9 mouse cellular contexts compared by ENCODE assay signal in the genomic region with DNA sequence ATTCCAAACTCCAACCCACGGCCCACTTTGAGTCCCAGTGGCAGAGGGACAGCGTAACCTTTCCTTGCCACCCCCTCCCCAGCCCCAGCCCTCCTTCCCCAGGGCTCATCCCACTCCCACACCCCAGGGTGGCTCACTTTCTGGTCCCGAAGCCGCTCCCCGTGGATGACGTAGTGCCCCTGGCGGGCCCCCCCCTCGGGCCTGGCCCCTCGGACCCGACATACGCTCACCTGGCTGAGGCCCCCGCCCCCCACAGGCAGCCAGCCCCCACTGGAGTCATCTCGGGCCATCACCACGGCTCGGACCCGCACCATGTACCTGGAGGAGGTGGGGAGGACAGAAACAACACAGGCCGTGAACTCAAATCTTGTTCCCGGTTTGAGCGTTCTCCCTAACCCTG. TPM values are rescaled to one million over a fixed set of nuclear protein-coding genes. Genes with fewer than 3 reads are reported as not detected.
DNase-seq lines count a peak whose midpoint lies in the region; ATAC-seq and TF ChIP-seq lines count a peak whose summit lies in the region.
"Had no signal": no experiment of that assay in that cellular context is flagged by ENCODE, and none has a peak within 500 bp of the region (broad histone marks: within the 10 kb centered on the region; RNA-seq: fewer than 3 reads in every experiment).

No protein-coding gene starts in this region.

- intact Hi-C loops in heart, postnatal 14 days (cut with DNase I): no loop called here

- peaks cover 25% of the 10 kb centered on the region for H3K27me3 ChIP-seq in E14TG2a.4 (ENCODE audit: insufficient read depth, low read length)
- H3K27me3 ChIP-seq in forebrain, embryonic 14.5 days (replicated peaks; ENCODE audit: control insufficient read depth, insufficient read depth, low read length): peaks cover 16% of the 10 kb centered on the region
- peaks cover 39% of the 10 kb centered on the region for H3K27me3 ChIP-seq in midbrain, embryonic 10.5 days (ENCODE audit: low read depth, poor library complexity, severe bottlenecking)

- peaks cover 65% of the 10 kb centered on the region for H3K4me1 ChIP-seq in E14TG2a.4 (replicated peaks; ENCODE audit: low read depth, low read length)
- H3K4me1 ChIP-seq in forebrain, embryonic 14.5 days (ENCODE audit: control insufficient read depth, insufficient read depth, low read length): peaks cover 7% of the 10 kb centered on the region; the same call in 1 of the 2 replicates
- H3K4me1 ChIP-seq in midbrain, embryonic 10.5 days: peaks cover 60% of the 10 kb centered on the region

- H3K4me2 ChIP-seq in forebrain, embryonic 14.5 days (ENCODE audit: low read length): peak overlapping the region; percentile 75
- H3K4me2 ChIP-seq: liver, embryonic 13.5 days had no signal

- ATAC-seq in forebrain, embryonic 14.5 days: no peak
- no peak for ATAC-seq in megakaryocyte progenitor cell, adult 5-6 weeks (replicated peaks; ENCODE audit: poor library complexity)

- peaks cover 9% of the 10 kb centered on the region for H3K36me3 ChIP-seq in E14TG2a.4 (ENCODE audit: insufficient read depth, low read length)
- H3K36me3 ChIP-seq in forebrain, embryonic 14.5 days (ENCODE audit: control insufficient read depth, insufficient read depth, low read length): peaks cover 12% of the 10 kb centered on the region; the same call in 1 of the 2 replicates
- H3K36me3 ChIP-seq in midbrain, embryonic 10.5 days: peaks cover 33% of the 10 kb centered on the region

- no peak overlapping the region for H3K27ac ChIP-seq in forebrain, embryonic 14.5 days (ENCODE audit: low read depth, low read length)
- peak overlapping the region; percentile 91 for H3K27ac ChIP-seq in midbrain, embryonic 10.5 days (replicated peaks)
- H3K27ac ChIP-seq: liver, embryonic 13.5 days had no signal

- TF ChIP-seq CTCF in E14TG2a.4 (conservative IDR thresholded peaks at IDR 0.05; ENCODE audit: low read length): no peak

- peak; percentile 47 to 53 for DNase-seq in cerebellum, postnatal 10 days
- no peak for DNase-seq in cerebellum, postnatal 36 days
- DNase-seq in forebrain, embryonic 14.5 days (ENCODE audit: low spot score): no peak
- no peak for DNase-seq in midbrain, embryonic 10.5 days (ENCODE audit: low spot score)
- DNase-seq in lung, postnatal 25 days (ENCODE audit: low spot score): no peak
- no peak for DNase-seq in heart, postnatal 14 days
- DNase-seq: liver, embryonic 13.5 days had no signal

- WGBS in forebrain, embryonic 14.5 days: 14% methylated on average over 19 of the region's 19 CpGs
- WGBS in midbrain, embryonic 10.5 days: 11% methylated on average over 19 of the region's 19 CpGs

- H3K4me3 ChIP-seq in E14TG2a.4 (replicated peaks; ENCODE audit: low read length): peak overlapping the region; percentile 88
- H3K4me3 ChIP-seq in forebrain, embryonic 14.5 days (ENCODE audit: low read depth, low read length): peak overlapping the region; percentile 66
- peak overlapping the region; percentile 82 for H3K4me3 ChIP-seq in midbrain, embryonic 10.5 days

- H3K9ac ChIP-seq in forebrain, embryonic 14.5 days (ENCODE audit: low read length): peak overlapping the region; percentile 37; the same call in 1 of the 2 replicates
- H3K9ac ChIP-seq: liver, embryonic 13.5 days had no signal

- H3K9me3 ChIP-seq in E14TG2a.4 (ENCODE audit: low read length): no peaks in the 10 kb centered on the region
- no peaks in the 10 kb centered on the region for H3K9me3 ChIP-seq in forebrain, embryonic 14.5 days (replicated peaks; ENCODE audit: control insufficient read depth, low read length)
- H3K9me3 ChIP-seq in midbrain, embryonic 10.5 days (replicated peaks): no peaks in the 10 kb centered on the region
- H3K9me3 ChIP-seq: liver, embryonic 13.5 days had no signal

RNA-seq across cellular contexts. Expression of gene Ggn, which starts 2.4 kb away (rescaled TPM):
- polyA plus RNA-seq in forebrain, embryonic 14.5 days (2014; fragmentation: Nextera tagmentation; extraction: Ambion mirVana): 0.14 and 0.36 TPM in 2 replicates
- polyA plus RNA-seq in midbrain, embryonic 10.5 days (2016; fragmentation: Nextera tagmentation; extraction: Ambion mirVana): 1.2 and 1.3 TPM in 2 replicates
- 0.76 and 1.2 TPM in 2 replicates for total RNA-seq in megakaryocyte progenitor cell, adult 5-6 weeks (2015)
- total RNA-seq in megakaryocyte progenitor cell, adult 5-6 weeks (2017): 0.17 and 0.47 TPM in 2 replicates
- total RNA-seq in heart, postnatal 14 days (2021): 1 to 10 TPM; 1.0 to 1.3 TPM

RNA-seq across cellular contexts. Expression of gene Spred3, which starts 2.6 kb away (rescaled TPM):
- 4.4 and 5.5 TPM in 2 replicates for polyA plus RNA-seq in forebrain, embryonic 14.5 days (2014; fragmentation: Nextera tagmentation; extraction: Ambion mirVana)
- 4.1 and 5.2 TPM in 2 replicates for polyA plus RNA-seq in midbrain, embryonic 10.5 days (2016; fragmentation: Nextera tagmentation; extraction: Ambion mirVana)
- total RNA-seq in megakaryocyte progenitor cell, adult 5-6 weeks (2015): 0.56 and 2.3 TPM in 2 replicates
- total RNA-seq in megakaryocyte progenitor cell, adult 5-6 weeks (2017): 0.91 and 2.4 TPM in 2 replicates
- 1 to 10 TPM in 1 of 2 experiments, under 1 TPM in 1; 0.95 to 1.5 TPM for total RNA-seq in heart, postnatal 14 days (2021)

RNA-seq across cellular contexts. Expression of gene Fam98c, which starts 11.6 kb away (rescaled TPM):
- polyA plus RNA-seq in forebrain, embryonic 14.5 days (2014; fragmentation: Nextera tagmentation; extraction: Ambion mirVana): 17.3 and 18.0 TPM in 2 replicates
- 13.7 and 14.8 TPM in 2 replicates for polyA plus RNA-seq in midbrain, embryonic 10.5 days (2016; fragmentation: Nextera tagmentation; extraction: Ambion mirVana)
- total RNA-seq in megakaryocyte progenitor cell, adult 5-6 weeks (2015): 19.4 and 24.1 TPM in 2 replicates
- 22.6 and 23.4 TPM in 2 replicates for total RNA-seq in megakaryocyte progenitor cell, adult 5-6 weeks (2017)
- total RNA-seq in heart, postnatal 14 days (2021): 10 to 100 TPM; 11.9 to 13.7 TPM

RNA-seq across cellular contexts. Expression of gene Psmd8, which starts 12.8 kb away (rescaled TPM):
- 337 and 364 TPM in 2 replicates for polyA plus RNA-seq in forebrain, embryonic 14.5 days (2014; fragmentation: Nextera tagmentation; extraction: Ambion mirVana)
- 295 and 312 TPM in 2 replicates for polyA plus RNA-seq in midbrain, embryonic 10.5 days (2016; fragmentation: Nextera tagmentation; extraction: Ambion mirVana)
- total RNA-seq in megakaryocyte progenitor cell, adult 5-6 weeks (2015): 169 and 191 TPM in 2 replicates
- 160 and 176 TPM in 2 replicates for total RNA-seq in megakaryocyte progenitor cell, adult 5-6 weeks (2017)
- total RNA-seq in heart, postnatal 14 days (2021): 100 to 1,000 TPM; 142 to 149 TPM

RNA-seq across cellular contexts. Expression of gene Rasgrp4, which starts 33.0 kb away (rescaled TPM):
- polyA plus RNA-seq in forebrain, embryonic 14.5 days (2014; fragmentation: Nextera tagmentation; extraction: Ambion mirVana): 0.47 and 0.99 TPM in 2 replicates
- 0.33 and 0.76 TPM in 2 replicates for polyA plus RNA-seq in midbrain, embryonic 10.5 days (2016; fragmentation: Nextera tagmentation; extraction: Ambion mirVana)
- total RNA-seq in megakaryocyte progenitor cell, adult 5-6 weeks (2015): 1.8 and 3.3 TPM in 2 replicates
- total RNA-seq in megakaryocyte progenitor cell, adult 5-6 weeks (2017): 1.5 and 7.2 TPM in 2 replicates
- 1 to 10 TPM; 1.0 to 2.0 TPM for total RNA-seq in heart, postnatal 14 days (2021)

Comparison
In these comparisons a context has a peak if more than half of its experiments do, and no peak if none do; other contexts are left out.
1. DNase-seq: peak in cerebellum, postnatal 10 days (2 of 2); none in cerebellum, postnatal 36 days (0 of 2), forebrain, embryonic 14.5 days (single experiment), midbrain, embryonic 10.5 days (single experiment), lung, postnatal 25 days (single experiment) and heart, postnatal 14 days (0 of 2).
2. Peak in every context shown above with its lines, with median percentiles within 50 percentile points of each other: H3K4me3 ChIP-seq.